Mouse (Mus musculus): ENCODE results near the gene Opa3. TPM values are rescaled to one million over a fixed set of nuclear protein-coding genes. Genes with fewer than 3 reads are reported as not detected.

The Opa3 gene
- total RNA-seq, 2 experiments from 2014 or later = 21.2 to 22.3 TPM

DNA sequence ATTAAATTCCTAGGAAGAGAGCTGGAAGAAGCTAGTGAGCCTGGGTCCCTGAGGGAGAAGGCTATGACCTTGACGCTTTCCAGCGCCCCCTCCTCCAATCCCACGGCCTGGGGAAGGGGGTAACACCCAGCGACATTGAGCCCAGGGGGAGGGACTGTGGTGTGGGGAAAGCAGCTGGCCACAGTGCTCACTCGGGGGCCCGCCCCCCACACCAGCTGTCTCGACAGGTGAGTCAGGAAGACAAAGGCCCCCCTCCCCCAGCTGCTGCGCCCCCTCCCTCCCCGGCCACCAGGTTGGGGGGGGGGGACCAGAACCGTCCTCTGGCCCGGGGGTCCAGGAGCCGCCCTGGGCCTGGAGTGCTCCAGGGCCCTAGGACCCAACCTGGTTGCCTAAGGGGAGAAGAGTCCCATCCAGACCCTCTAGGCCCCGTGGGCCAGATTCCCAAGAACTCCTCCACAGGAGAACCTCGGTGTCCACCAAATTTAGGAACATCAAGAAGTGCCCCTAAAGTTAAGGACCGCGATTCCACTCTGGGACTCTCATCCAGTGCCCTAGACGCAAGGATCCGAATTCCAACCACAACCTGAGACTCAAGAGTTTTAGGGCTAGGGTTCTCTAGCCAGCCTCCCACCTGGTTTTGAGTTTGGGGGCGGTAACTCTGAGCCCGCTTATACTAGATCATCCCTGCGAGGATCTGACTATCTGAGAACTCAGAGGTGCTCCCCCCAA is 42.5 kb downstream of the Opa3 start:
- ATAC-seq (replicated peaks; ENCODE audit: low FRiP score, low TSS enrichment, poor library complexity, severe bottlenecking) = no peak

DNA sequence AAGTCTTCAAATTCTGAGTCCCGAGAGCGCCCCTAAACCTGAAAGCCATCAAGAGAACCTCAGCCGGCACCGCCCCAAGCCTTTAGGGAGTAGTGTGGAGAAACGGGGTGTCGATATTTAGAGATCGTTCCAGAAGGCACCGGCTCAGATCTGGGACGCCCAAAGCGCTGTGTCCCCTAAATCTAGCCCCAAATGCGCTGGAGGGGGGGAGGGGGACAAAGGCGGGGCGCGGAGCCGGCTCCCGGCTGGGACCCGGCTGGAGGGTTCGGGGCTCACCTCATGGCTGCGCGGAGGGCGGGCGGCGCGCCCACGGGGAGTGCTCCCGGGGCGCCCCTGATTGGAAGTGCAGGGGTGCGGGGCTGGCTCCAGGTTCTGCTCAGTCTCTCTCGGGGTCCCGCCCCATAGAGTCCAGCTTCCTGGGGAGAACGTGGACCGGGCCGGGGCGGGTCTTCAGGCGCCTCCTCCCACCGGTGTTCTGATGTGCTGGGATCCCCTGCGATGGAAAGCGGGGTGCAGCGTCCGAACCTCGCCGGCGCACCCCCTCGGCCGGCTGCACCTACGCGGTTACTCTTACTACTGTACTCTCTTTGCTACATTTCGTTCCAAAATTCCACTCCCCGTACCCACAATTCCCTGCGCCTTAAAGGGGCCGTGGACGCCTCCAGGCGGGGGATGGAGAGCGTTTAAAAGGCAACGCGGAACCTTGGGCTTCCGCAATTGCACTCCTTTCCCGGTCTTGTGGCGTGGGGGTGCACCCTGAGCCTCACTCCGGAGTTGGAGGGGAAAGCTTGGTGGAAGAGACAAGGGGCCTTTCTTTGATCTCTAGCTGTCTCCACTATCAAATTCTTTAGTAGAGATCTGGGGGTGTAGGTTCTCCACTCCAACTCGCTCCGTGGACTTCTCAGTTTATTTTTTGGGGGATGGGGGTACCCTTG is 43.4 kb downstream of the Opa3 start, which contains the start of gene Vasp:
Gene Vasp, minus strand, starts transcription at position 580 of the 935 bp plus-strand sequence.
- peak; percentile 78 for ATAC-seq (replicated peaks; ENCODE audit: low FRiP score, low TSS enrichment, poor library complexity, severe bottlenecking)

GRCm38 (mm10) chr7:19272173-19272764 is 44.1 kb downstream of the Opa3 start:
- ATAC-seq (replicated peaks; ENCODE audit: low FRiP score, low TSS enrichment, poor library complexity, severe bottlenecking) = peak; percentile 54

- no peak for ATAC-seq (replicated peaks; ENCODE audit: low FRiP score, low TSS enrichment, poor library complexity, severe bottlenecking)
These were observed 48.1 kb downstream of the Opa3 start for GRCm38 (mm10) chr7:19276253-19276652.

DNA sequence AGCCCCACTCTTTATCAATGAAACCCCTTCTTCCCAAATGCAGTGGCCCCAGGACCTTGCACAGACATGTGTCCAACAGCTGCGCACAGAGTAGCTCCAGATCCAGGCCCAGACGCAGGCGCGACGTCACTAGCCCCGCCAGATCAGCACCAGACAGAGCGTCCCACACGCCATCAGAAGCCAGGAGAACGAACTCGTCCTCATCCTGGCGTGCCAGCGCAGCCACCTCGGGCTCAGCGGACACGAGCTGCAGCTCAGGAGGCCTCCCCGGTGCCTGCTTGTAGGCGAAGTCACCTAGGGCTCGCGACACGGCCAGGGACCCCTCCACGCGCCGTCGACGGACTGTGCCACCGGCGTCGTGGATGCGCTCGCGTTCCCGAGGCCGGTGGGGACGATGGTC is 50.9 kb downstream of the Opa3 start:
- ATAC-seq (replicated peaks; ENCODE audit: low FRiP score, low TSS enrichment, poor library complexity, severe bottlenecking) = no peak

DNA sequence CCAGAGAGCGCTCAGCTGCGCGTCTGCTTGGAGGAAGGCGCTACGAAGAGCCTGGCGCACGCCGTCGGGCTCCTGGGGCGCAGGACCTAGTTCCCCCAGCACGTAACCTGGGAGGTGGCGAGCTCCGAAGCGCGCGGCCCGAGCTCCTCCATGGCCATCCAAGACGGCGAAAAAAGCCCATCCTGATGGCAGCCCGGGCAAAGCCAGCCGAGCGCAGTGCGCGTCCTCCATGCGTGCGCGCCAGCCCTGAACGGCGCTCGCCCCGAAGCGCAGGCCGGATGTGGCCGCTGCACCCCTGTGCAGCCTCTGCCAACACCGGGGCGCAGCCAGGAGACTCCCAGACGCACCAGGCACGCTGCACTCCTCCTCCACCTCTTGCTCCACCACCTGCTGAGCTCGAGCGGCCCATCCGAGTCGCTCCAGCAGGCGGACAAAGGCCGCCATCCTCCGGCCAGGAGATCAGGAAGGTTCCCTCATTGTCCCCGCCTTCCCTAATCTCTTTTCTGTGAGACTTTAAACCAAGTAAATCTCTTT is 51.5 kb downstream of the Opa3 start, which contains the start of gene Ppm1n:
Gene Ppm1n, minus strand, starts transcription at position 484 of the 534 bp plus-strand sequence.
- ATAC-seq (replicated peaks; ENCODE audit: low FRiP score, low TSS enrichment, poor library complexity, severe bottlenecking) = no peak

GRCm38 (mm10) chr7:19281680-19282304 is 53.7 kb downstream of the Opa3 start:
- 0 out of 2 replicates have a peak, but pooled peaks have one; percentile 28 for ATAC-seq (replicated peaks; ENCODE audit: low FRiP score, low TSS enrichment, poor library complexity, severe bottlenecking)

GRCm38 (mm10) chr7:19282385-19282784 is 54.3 kb downstream of the Opa3 start, which contains the start of gene Rtn2:
Rtn2 (plus strand) TSS chr7:19282624.
- peak; percentile 93 for ATAC-seq (replicated peaks; ENCODE audit: low FRiP score, low TSS enrichment, poor library complexity, severe bottlenecking)

DNA sequence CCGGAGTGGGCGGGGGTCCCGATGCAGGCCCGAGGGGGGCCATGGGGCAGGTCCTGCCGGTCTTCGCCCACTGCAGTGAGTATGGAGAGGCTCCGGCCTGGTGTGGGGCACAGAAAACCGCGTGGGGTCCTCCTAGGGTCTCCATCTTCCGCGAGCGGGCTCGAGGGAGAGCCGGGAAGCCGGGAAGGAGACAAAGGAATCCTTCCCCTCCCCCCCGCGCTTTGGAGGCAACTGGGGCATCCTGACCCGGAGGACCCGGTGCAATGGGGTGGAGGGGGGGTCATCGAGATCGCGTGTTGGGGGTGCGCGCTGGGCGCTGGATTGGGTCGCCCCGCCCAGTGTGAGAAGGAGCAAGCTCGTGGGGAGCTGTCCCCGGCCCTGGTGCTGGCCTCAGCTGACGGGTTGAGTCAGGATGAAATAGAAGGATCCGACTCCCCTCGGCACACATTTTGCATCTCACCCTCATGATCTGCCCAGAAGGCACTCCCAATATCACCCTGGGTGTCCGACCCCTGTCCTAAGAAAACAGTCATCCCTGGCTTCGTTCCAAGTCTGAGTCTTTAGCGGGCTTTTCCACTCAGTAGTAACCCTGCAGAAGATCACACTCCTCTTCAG is 54.8 kb downstream of the Opa3 start:
- peak; percentile 58 for ATAC-seq (replicated peaks; ENCODE audit: low FRiP score, low TSS enrichment, poor library complexity, severe bottlenecking)

- ATAC-seq (replicated peaks; ENCODE audit: low FRiP score, low TSS enrichment, poor library complexity, severe bottlenecking) = no peak
These were observed 55.3 kb downstream of the Opa3 start for GRCm38 (mm10) chr7:19283406-19283804.

DNA sequence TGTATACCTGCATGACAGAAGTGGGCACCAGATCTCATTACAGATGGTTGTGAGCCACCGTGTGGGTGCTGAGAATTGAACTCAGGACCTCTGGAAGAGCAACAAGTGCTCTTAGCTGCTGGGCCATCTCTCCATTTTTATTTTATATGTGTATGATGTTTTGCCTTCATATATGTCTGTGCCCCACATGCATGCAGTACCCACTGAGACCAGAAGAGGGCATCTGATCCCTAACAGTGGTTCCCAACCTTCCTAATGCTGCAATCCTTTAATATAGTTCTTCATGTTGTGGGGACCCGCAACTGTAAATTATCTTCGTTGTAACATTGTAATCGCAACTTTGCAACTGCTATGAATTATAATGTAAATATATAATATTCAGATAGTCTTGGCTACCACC is 56.6 kb downstream of the Opa3 start:
- ATAC-seq (replicated peaks; ENCODE audit: low FRiP score, low TSS enrichment, poor library complexity, severe bottlenecking) = no peak

DNA sequence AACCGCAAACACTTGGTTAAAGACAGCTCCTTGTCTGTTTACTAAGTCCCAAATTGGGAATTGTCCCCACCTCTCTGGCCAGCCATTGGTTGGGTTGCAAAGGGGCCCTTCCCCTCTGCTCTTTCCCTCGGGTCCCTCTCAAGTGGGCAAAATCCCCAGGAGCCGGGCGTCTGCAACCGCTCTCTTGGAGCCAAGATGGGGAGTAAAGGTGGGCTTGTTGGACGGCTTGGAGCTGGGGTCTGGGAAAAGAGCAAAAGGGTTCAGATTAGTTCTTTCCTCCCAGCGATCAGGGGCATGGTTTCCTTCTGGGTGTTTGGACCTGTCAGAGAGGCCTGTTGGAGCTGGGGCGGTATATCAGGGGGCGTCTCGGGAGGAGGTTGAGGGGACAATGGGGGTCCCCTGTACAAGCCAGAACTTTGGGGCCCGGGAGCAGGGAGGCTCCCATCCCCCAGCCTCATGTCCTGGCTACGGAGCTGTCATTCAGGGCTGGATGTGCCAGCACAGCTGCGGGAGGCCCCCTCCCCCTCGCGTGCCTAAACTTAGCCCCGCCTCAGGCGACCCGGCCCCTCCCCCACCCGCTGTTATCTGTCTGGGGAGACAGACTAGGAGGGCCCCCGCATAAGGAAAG is 62.9 kb downstream of the Opa3 start:
- ATAC-seq (replicated peaks; ENCODE audit: low FRiP score, low TSS enrichment, poor library complexity, severe bottlenecking) = no peak; the same call in 1 of the 2 replicates

DNA sequence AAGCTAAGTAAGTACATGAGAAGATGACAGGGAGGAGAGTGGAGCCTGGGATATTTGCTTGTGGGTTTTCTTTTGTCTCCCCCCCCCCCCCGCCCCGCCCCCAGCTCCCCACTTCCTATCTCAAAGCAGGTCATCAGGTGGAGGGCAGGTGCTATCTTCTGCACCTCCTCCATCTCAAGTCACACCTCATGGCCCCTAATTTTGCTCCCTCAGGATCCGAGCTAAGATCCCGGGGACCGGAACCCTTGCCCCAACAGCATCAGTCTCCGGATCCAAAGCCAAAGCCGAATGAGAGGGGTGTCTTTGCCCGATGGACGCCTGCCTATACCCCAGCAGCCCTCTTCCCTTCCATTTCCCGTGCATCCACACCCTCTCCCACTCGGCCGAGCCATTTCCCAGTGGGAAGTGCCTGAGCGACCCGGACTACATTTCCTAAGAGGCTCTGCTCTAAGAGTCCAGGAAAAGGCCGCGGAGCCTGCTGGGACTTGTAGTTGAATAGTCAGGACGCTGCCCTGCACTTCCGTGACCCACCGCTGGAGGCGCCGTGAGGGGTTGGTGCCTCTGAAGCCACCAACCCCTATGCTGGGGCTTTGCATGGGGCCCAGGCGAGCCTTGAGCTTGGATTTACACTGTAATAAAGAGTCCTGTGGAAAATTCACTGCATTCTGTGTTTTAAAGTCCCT is 67.5 kb downstream of the Opa3 start:
- peak; percentile 82 for ATAC-seq (replicated peaks; ENCODE audit: low FRiP score, low TSS enrichment, poor library complexity, severe bottlenecking)

DNA sequence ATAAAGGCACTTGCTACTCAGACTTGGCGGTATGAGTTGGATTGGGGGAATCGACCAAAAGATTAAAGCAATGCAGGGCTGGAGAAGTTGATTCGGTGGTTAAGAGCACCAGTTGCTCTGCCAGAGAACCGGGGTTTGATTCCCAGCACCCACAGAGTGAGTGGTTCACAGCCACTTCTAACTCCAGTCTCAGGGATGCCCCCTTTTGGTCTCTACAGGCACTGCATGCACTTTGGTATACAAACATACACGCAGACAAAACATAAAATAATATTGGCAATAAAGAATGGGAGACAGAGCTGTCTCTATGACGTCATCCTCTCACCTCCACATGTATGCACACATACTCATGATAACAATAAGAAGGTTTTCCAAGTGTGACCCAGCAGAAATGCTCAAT is 68.9 kb downstream of the Opa3 start:
- no peak for ATAC-seq (replicated peaks; ENCODE audit: low FRiP score, low TSS enrichment, poor library complexity, severe bottlenecking)

- ATAC-seq (replicated peaks; ENCODE audit: low FRiP score, low TSS enrichment, poor library complexity, severe bottlenecking) = no peak
These were observed 69.7 kb downstream of the Opa3 start for GRCm38 (mm10) chr7:19297794-19298193.

- ATAC-seq (replicated peaks; ENCODE audit: low FRiP score, low TSS enrichment, poor library complexity, severe bottlenecking) = no peak
These were observed 71.1 kb downstream of the Opa3 start for GRCm38 (mm10) chr7:19299194-19299593.

GRCm38 (mm10) chr7:19300501-19301421 is 72.6 kb downstream of the Opa3 start:
- ATAC-seq (replicated peaks; ENCODE audit: low FRiP score, low TSS enrichment, poor library complexity, severe bottlenecking) = peak; percentile 56
